Mouse (Mus musculus) midbrain, embryonic 13.5 days (tissue): ENCODE results near the gene Stfa2l1. TPM values are rescaled to one million over a fixed set of nuclear protein-coding genes. Genes with fewer than 3 reads are reported as not detected.
"Not testable (repeated sequence)": the region's sequence is repeated elsewhere in the genome, so short reads cannot be mapped to it uniquely, and the experiment has no call there.

Source experiments
- ATAC-seq: fragments of 200-750 bp; cut with Nextera tagmentation; 2 replicates; pipeline ENCODE4 v1.8.0; 2017; ENCODE audit warnings: mild to moderate bottlenecking, moderate TSS enrichment, moderate library complexity
- H3K27ac ChIP-seq: fragments of 300-500 bp; sonication (generic); 2 replicates; pipeline ENCODE4 v1.5.1; 2015; ENCODE audit warnings: inconsistent platforms, mild to moderate bottlenecking, moderate library complexity
- H3K27me3 ChIP-seq: fragments of 300-500 bp; sonication (generic); 2 replicates; pipeline ENCODE4 v1.6.1; 2015; ENCODE audit warnings: mild to moderate bottlenecking, inconsistent platforms
- H3K36me3 ChIP-seq: fragments of 300-500 bp; sonication (generic); 2 replicates; pipeline ENCODE4 v1.6.1; 2015; ENCODE audit warnings: mild to moderate bottlenecking, inconsistent platforms
- H3K4me1 ChIP-seq: fragments of 300-500 bp; sonication (generic); replicated peaks from 2 replicates; pipeline ENCODE4 v1.6.1; 2015; ENCODE audit warnings: inconsistent platforms
- H3K4me2 ChIP-seq: fragments of 300-500 bp; sonication (generic); replicated peaks from 2 replicates; pipeline ENCODE4 v1.6.1; 2015; ENCODE audit warnings: moderate library complexity, mild to moderate bottlenecking, inconsistent platforms
- H3K4me3 ChIP-seq: fragments of 300-500 bp; sonication (generic); replicated peaks from 2 replicates; pipeline ENCODE4 v1.5.1; 2015; ENCODE audit warnings: mild to moderate bottlenecking, inconsistent platforms
- H3K9ac ChIP-seq: fragments of 300-500 bp; sonication (generic); replicated peaks from 2 replicates; pipeline ENCODE4 v1.6.1; 2015; ENCODE audit warnings: mild to moderate bottlenecking, inconsistent platforms
- H3K9me3 ChIP-seq: fragments of 300-500 bp; sonication (generic); 2 replicates; pipeline ENCODE4 v1.6.1; 2016; ENCODE audit warnings: mild to moderate bottlenecking, inconsistent platforms
- WGBS: fragments of 180-500 bp; shearing (Covaris S2); methylation state at CpG from one replicate; pipeline ENCODE4 v1.1.7; 2015; 5-methylcytosine and 5-hydroxymethylcytosine counted together
- polyA plus RNA-seq: library from polyadenylated mRNA; unstranded; fragments of >200 nt; fragmentation: Nextera tagmentation; extraction: Ambion mirVana; gene quantifications from 2 replicates; pipeline ENCODE4 v1.2.1, GENCODE M21; 2015

Gene Stfa2l1
- 0.59 TPM in 1 of 2 replicates, not detected in the other for polyA plus RNA-seq

GRCm38 (mm10) chr16:36156402-36156975 lies at the start of gene Stfa2l1:
Stfa2l1 (plus strand) TSS chr16:36156811.
- no peak within 1 kb of the TSS for H3K4me3 ChIP-seq
- H3K27me3 ChIP-seq: no peaks in the 10 kb centered on the region
- H3K9me3 ChIP-seq: no peaks in the 10 kb centered on the region
- H3K9ac ChIP-seq: no peak within 1 kb of the TSS
- no peak for ATAC-seq
- H3K27ac ChIP-seq: no peak within 1 kb of the TSS
- H3K4me2 ChIP-seq: no peak within 1 kb of the TSS
- no peaks in the 10 kb centered on the region for H3K36me3 ChIP-seq
- no peaks in the 10 kb centered on the region for H3K4me1 ChIP-seq

GRCm38 (mm10) chr16:36111486-36111885 lies 45.1 kb upstream of the Stfa2l1 start:
- not testable (repeated sequence) for ATAC-seq, H3K4me3 ChIP-seq

DNA sequence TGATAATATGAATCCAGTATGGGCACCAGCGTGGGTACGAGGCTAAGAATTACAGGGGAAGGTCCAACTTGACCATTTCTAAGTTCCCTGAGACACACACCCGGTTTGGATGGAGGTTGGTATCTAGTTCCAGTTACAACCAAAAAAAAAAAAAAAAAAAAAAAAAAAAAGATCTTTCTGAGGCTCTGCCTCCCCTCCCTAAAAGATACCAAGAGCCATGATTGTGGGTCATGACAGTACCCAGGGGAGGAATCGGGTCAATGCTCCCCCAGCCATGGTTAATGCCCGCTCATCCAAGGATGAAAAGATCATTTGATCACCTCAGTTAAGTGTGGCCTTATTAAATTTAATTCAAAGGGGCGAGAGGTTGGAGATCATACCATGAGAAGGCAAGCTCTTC lies 40.9 kb upstream of the Stfa2l1 start:
- H3K9ac ChIP-seq, H3K27ac ChIP-seq, H3K4me1 ChIP-seq, ATAC-seq, H3K4me3 ChIP-seq, H3K4me2 ChIP-seq, H3K9me3 ChIP-seq, H3K27me3 ChIP-seq, H3K36me3 ChIP-seq: not testable (repeated sequence)
- 91% methylated on average over 6 of the region's 6 CpGs for WGBS

More at GRCm38 (mm10) chr16:36111486-36111885, 45.1 kb upstream of the Stfa2l1 start:
- not testable (repeated sequence) for H3K27me3 ChIP-seq, H3K36me3 ChIP-seq, H3K4me2 ChIP-seq, H3K9me3 ChIP-seq, H3K4me1 ChIP-seq, H3K27ac ChIP-seq, H3K9ac ChIP-seq

- H3K27me3 ChIP-seq: no peaks in the 10 kb centered on the region
- H3K9ac ChIP-seq: no peak overlapping the region
- WGBS: 88% methylated on average over 7 of the region's 7 CpGs
- no peak overlapping the region for H3K4me3 ChIP-seq
- H3K36me3 ChIP-seq: no peaks in the 10 kb centered on the region
- no peak overlapping the region for H3K4me2 ChIP-seq
- H3K27ac ChIP-seq: no peak overlapping the region
- ATAC-seq: no peak
- H3K4me1 ChIP-seq: no peaks in the 10 kb centered on the region
- no peaks in the 10 kb centered on the region for H3K9me3 ChIP-seq
Measured at GRCm38 (mm10) chr16:36128092-36128491, 28.5 kb upstream of the Stfa2l1 start.

GRCm38 (mm10) chr16:36131141-36131540 lies 25.5 kb upstream of the Stfa2l1 start, which contains the start of gene Csta1:
Csta1 (minus strand) TSS chr16:36131241.
- no peak within 1 kb of the TSS for H3K4me3 ChIP-seq
- H3K4me2 ChIP-seq: no peak within 1 kb of the TSS
- H3K36me3 ChIP-seq: no peaks in the 10 kb centered on the region
- H3K27me3 ChIP-seq: no peaks in the 10 kb centered on the region
- H3K9ac ChIP-seq: no peak within 1 kb of the TSS
- 89% methylated on average over 1 of the region's 1 CpGs for WGBS
- no peaks in the 10 kb centered on the region for H3K4me1 ChIP-seq
- ATAC-seq: no peak
- H3K27ac ChIP-seq: no peak within 1 kb of the TSS
- H3K9me3 ChIP-seq: no peaks in the 10 kb centered on the region

DNA sequence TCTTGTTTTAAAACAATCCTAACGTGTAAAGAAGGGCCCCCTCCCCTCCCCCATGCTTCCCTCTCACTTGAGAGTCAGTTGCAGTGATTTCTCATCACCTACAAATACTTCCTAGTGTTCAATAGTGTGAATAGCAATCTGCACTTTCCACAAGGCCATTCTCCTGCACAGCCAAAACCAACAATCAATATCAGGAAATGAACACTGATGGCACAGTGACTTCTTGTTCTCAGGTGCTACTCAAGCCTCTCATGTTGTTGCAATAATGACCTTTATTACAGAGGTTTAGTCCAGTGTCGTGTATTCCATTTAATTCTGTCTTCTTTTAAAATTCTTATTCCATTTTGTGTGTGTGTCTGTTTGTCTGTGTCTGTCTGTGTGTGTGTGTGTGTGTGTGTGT lies 18.4 kb upstream of the Stfa2l1 start:
- Histone ChIP-seq H3K9ac (no peak overlapping the region), H3K4me1 (no peaks in the 10 kb centered on the region), H3K4me2 (no peak overlapping the region), H3K4me3 (no peak overlapping the region), H3K9me3 (no peaks in the 10 kb centered on the region), H3K27ac (no peak overlapping the region), H3K27me3 (no peaks in the 10 kb centered on the region), H3K36me3 (no peaks in the 10 kb centered on the region)
- 76% methylated on average over 2 of the region's 2 CpGs for WGBS
- ATAC-seq: no peak

DNA sequence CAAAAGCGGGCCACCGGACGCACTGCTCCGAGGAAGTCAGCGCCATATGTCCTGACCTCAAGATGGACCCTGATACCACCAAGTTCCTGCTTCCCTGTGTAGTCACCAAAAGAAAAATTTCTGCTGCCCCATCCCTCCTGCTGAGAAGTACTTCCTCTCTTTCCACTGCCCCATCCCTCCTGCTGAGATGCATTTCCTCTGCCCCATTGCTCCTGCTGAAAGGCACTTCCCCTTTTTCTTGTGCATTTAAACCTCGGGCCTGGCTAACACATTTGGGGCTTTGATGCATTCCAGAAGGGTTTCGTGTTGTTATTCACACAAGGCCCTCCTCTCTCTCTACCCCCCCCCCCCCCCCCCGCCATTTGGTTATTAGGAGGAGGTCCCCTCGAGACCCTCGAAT lies 11.2 kb downstream of the Stfa2l1 start:
- H3K27ac ChIP-seq, H3K9me3 ChIP-seq, ATAC-seq, H3K4me2 ChIP-seq, H3K9ac ChIP-seq, H3K4me3 ChIP-seq, H3K36me3 ChIP-seq, H3K4me1 ChIP-seq, H3K27me3 ChIP-seq: not testable (repeated sequence)
- WGBS: 86% methylated on average over 10 of the region's 10 CpGs

DNA sequence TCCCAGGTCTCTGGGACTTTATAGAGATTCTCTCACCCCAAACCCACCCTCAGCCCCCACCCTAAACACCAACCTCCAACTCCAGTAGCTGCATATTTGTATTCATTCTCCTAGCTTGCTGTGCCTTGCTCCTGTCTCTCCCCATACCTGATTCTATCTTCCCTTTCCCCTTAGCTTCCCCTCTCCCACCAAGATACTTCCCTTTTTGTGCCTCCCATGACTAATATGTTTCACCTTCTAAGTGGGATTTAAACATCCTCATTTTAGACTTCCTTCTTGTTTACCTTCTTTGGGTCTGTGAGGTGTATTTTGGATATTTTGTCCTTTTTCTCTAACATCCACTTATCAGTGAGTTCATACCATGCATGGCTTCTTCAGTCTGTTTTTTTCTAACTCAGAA lies 19.5 kb downstream of the Stfa2l1 start:
- no peaks in the 10 kb centered on the region for H3K4me1 ChIP-seq
- H3K4me3 ChIP-seq: no peak overlapping the region
- H3K4me2 ChIP-seq: no peak overlapping the region
- H3K27ac ChIP-seq: no peak overlapping the region
- no peak overlapping the region for H3K9ac ChIP-seq
- no peaks in the 10 kb centered on the region for H3K36me3 ChIP-seq
- H3K9me3 ChIP-seq: no peaks in the 10 kb centered on the region
- no peaks in the 10 kb centered on the region for H3K27me3 ChIP-seq
- ATAC-seq: no peak

GRCm38 (mm10) chr16:36179910-36180309 lies 23.3 kb downstream of the Stfa2l1 start:
- Histone ChIP-seq H3K27ac (no peak overlapping the region), H3K9ac (no peak overlapping the region), H3K36me3 (no peaks in the 10 kb centered on the region), H3K27me3 (no peaks in the 10 kb centered on the region), H3K4me1 (no peaks in the 10 kb centered on the region), H3K9me3 (no peaks in the 10 kb centered on the region), H3K4me3 (no peak overlapping the region), H3K4me2 (no peak overlapping the region)
- no peak for ATAC-seq
- WGBS: 83% methylated on average over 2 of the region's 2 CpGs

- not testable (repeated sequence) for H3K9ac ChIP-seq, H3K4me1 ChIP-seq, ATAC-seq, H3K27ac ChIP-seq, H3K27me3 ChIP-seq, H3K4me3 ChIP-seq, H3K36me3 ChIP-seq, H3K9me3 ChIP-seq, H3K4me2 ChIP-seq
- WGBS: 84% methylated on average over 4 of the region's 4 CpGs
Measured at GRCm38 (mm10) chr16:36183912-36184311, 27.3 kb downstream of the Stfa2l1 start, which contains the start of gene Gm5483. Gm5483 (plus strand) TSS chr16:36184212.

- Histone ChIP-seq H3K36me3 (no peaks in the 10 kb centered on the region), H3K4me1 (no peaks in the 10 kb centered on the region), H3K4me3 (no peak overlapping the region), H3K9ac (no peak overlapping the region), H3K27me3 (no peaks in the 10 kb centered on the region), H3K9me3 (no peaks in the 10 kb centered on the region), H3K4me2 (peak overlapping the region; percentile 43), H3K27ac (no peak overlapping the region)
- ATAC-seq: no peak
- 48% methylated on average over 19 of the region's 19 CpGs for WGBS
Measured at GRCm38 (mm10) chr16:36199226-36199625, 42.6 kb downstream of the Stfa2l1 start.

DNA sequence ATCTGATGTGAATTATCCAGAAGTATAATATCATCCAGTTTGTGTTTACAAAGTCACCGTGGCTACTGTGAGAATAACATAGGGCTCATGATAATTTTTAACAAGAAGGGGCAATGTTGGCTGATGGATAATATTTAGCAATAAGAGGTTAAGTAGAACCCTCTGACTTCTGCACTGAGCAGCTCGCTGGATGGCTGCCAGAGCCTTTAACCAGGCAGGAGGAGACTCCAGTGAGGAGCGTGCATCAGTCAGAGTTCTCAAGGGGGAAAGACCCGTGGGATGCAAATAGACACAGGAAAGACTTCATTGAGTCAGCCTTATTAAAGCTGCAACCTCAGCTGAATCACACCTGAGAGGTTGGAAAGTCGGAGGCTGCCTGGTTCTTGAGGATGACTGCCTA lies 47.2 kb downstream of the Stfa2l1 start:
- H3K36me3 ChIP-seq: no peaks in the 10 kb centered on the region
- no peaks in the 10 kb centered on the region for H3K27me3 ChIP-seq
- H3K9me3 ChIP-seq: no peaks in the 10 kb centered on the region
- WGBS: 80% methylated on average over 5 of the region's 5 CpGs
- H3K9ac ChIP-seq: no peak overlapping the region
- no peaks in the 10 kb centered on the region for H3K4me1 ChIP-seq
- no peak for ATAC-seq
- H3K27ac ChIP-seq: no peak overlapping the region
- no peak overlapping the region for H3K4me2 ChIP-seq
- H3K4me3 ChIP-seq: no peak overlapping the region

DNA sequence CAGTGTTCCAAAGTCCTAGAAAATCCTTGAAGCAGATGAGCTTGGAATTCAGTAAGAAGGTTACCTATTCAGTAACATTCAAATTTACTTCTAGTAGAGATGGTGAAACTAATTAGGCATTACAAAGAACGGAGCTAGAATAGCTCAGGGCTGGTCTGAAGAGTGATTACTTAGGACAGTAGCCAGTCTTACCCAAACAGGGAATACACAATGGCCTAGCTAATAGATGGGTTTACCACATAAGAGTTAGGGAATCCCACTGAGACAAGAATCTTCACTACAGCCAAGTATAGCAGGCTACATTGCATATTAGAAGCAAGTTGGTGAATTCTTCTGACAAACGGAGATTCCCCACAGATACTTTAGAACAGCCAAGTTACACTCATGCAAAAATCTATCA lies 49.1 kb downstream of the Stfa2l1 start:
- H3K9me3 ChIP-seq, H3K27ac ChIP-seq, H3K4me1 ChIP-seq, H3K4me3 ChIP-seq, H3K27me3 ChIP-seq, H3K4me2 ChIP-seq, H3K9ac ChIP-seq, ATAC-seq, H3K36me3 ChIP-seq: not testable (repeated sequence)
- 45% methylated on average over 2 of the region's 2 CpGs for WGBS
